Mouse (Mus musculus) inflammation-experienced regulatory T-cells (primary cell): ENCODE data around the gene Gna14. TPM values are rescaled to one million over a fixed set of nuclear protein-coding genes. Genes with fewer than 3 reads are reported as not detected.

ENCODE experiments used
- polyA plus RNA-seq, 2 experiments: library from polyadenylated mRNA; unstranded; fragments of 100-300 nt; shearing (Covaris generic); gene quantifications; one replicate each; pipeline ENCODE4 v1.2.1; 2017

The Gna14 gene
- 1 to 10 TPM; 1.6 to 3.8 TPM for polyA plus RNA-seq

GRCm38 (mm10) chr19:16435531-16436231 is at the start of gene Gna14:
TSS of gene Gna14 (plus strand) at chr19:16435762.

